10 mouse cellular contexts compared by ENCODE assay signal in genomic region chr3:87972776-87973175, GRCm38 (mm10). TPM values are rescaled to one million over a fixed set of nuclear protein-coding genes. Genes with fewer than 3 reads are reported as not detected.
DNase-seq lines count a peak whose midpoint lies in the region; ATAC-seq and TF ChIP-seq lines count a peak whose summit lies in the region.
"Had no signal": no experiment of that assay in that cellular context is flagged by ENCODE, and none has a peak within 500 bp of the region (broad histone marks: within the 10 kb centered on the region; RNA-seq: fewer than 3 reads in every experiment).

No protein-coding gene starts in this region.

- peak overlapping the region; percentile 82 for H3K9ac ChIP-seq in kidney, embryonic 14.5 days (ENCODE audit: low read depth, low read length)
- peak overlapping the region; percentile 92 for H3K9ac ChIP-seq in neural tube, embryonic 12.5 days

- H3K9me3 ChIP-seq in kidney, embryonic 14.5 days (ENCODE audit: control insufficient read depth, low read length): no peaks in the 10 kb centered on the region
- H3K9me3 ChIP-seq in limb, embryonic 10.5 days (replicated peaks): no peaks in the 10 kb centered on the region
- no peaks in the 10 kb centered on the region for H3K9me3 ChIP-seq in neural tube, embryonic 12.5 days

- H3K27me3 ChIP-seq in kidney, embryonic 14.5 days (ENCODE audit: control insufficient read depth, insufficient read depth, low read length): no peaks in the 10 kb centered on the region; the same call in 1 of the 2 replicates
- peaks cover 40% of the 10 kb centered on the region for H3K27me3 ChIP-seq in limb, embryonic 10.5 days (ENCODE audit: low read depth, poor library complexity, severe bottlenecking)
- no peaks in the 10 kb centered on the region for H3K27me3 ChIP-seq in neural tube, embryonic 12.5 days (replicated peaks)

- WGBS in kidney, embryonic 14.5 days: 24% methylated on average over 5 of the region's 5 CpGs
- 25% methylated on average over 5 of the region's 5 CpGs for WGBS in limb, embryonic 10.5 days
- WGBS in neural tube, embryonic 12.5 days: 17% methylated on average over 5 of the region's 5 CpGs

- peaks cover 16% of the 10 kb centered on the region for H3K36me3 ChIP-seq in kidney, embryonic 14.5 days (ENCODE audit: control insufficient read depth, insufficient read depth, low read length)
- peaks cover 17% of the 10 kb centered on the region for H3K36me3 ChIP-seq in limb, embryonic 10.5 days
- H3K36me3 ChIP-seq in neural tube, embryonic 12.5 days: peaks cover 25% of the 10 kb centered on the region

- H3K4me2 ChIP-seq in kidney, embryonic 14.5 days (replicated peaks; ENCODE audit: low read depth, low read length): peak overlapping the region; percentile 96
- peak overlapping the region; percentile 94 for H3K4me2 ChIP-seq in neural tube, embryonic 12.5 days (replicated peaks)

- no peak for DNase-seq in kidney, postnatal 14 days
- DNase-seq in limb, embryonic 10.5 days (ENCODE audit: low spot score): no peak
- no peak for DNase-seq in adrenal gland, postnatal 25 days
- no peak for DNase-seq in adrenal gland, postnatal 10 days
- no peak for DNase-seq in thymus, postnatal 10 days (ENCODE audit: low spot score in 2 of 2)
- DNase-seq: cerebellum, adult 2 months; kidney, postnatal 36 days had no signal

- peaks cover 38% of the 10 kb centered on the region for H3K4me1 ChIP-seq in kidney, embryonic 14.5 days (ENCODE audit: control insufficient read depth, insufficient read depth, low read length)
- peaks cover 13% of the 10 kb centered on the region for H3K4me1 ChIP-seq in embryonic fibroblast, embryonic 13.5 days (ENCODE audit: control insufficient read depth, insufficient read depth, low read length)
- H3K4me1 ChIP-seq in limb, embryonic 10.5 days: peaks cover 48% of the 10 kb centered on the region
- H3K4me1 ChIP-seq in neural tube, embryonic 12.5 days: peaks cover 51% of the 10 kb centered on the region

- no peak for TF ChIP-seq CTCF in embryonic fibroblast, embryonic 13.5 days (IDR thresholded peaks at IDR 0.05; ENCODE audit: borderline replicate concordance, insufficient read depth, low read length)

- H3K27ac ChIP-seq in kidney, embryonic 14.5 days (ENCODE audit: low read depth, low read length): peak overlapping the region; percentile 48; the same call in 1 of the 2 replicates
- no peak overlapping the region for H3K27ac ChIP-seq in embryonic fibroblast, embryonic 13.5 days (ENCODE audit: insufficient read depth, low read length)
- 0 out of 2 replicates have a peak overlapping the region, but pooled peaks have one; percentile 86 for H3K27ac ChIP-seq in limb, embryonic 10.5 days
- peak overlapping the region; percentile 75 for H3K27ac ChIP-seq in neural tube, embryonic 12.5 days

- peak overlapping the region; percentile 71 for H3K4me3 ChIP-seq in kidney, embryonic 14.5 days (ENCODE audit: low read length)
- peak overlapping the region; percentile 77 for H3K4me3 ChIP-seq in embryonic fibroblast, embryonic 13.5 days (ENCODE audit: insufficient read depth, low read length)
- H3K4me3 ChIP-seq in limb, embryonic 10.5 days: peak overlapping the region; percentile 59
- H3K4me3 ChIP-seq in neural tube, embryonic 12.5 days: peak overlapping the region; percentile 78

- no peak for TF ChIP-seq POLR2A in embryonic fibroblast, embryonic 13.5 days (IDR thresholded peaks at IDR 0.05; ENCODE audit: low read depth, low read length)

- ATAC-seq in kidney, embryonic 14.5 days (ENCODE audit: low FRiP score, low TSS enrichment): no peak
- ATAC-seq in neural tube, embryonic 12.5 days (ENCODE audit: low FRiP score, low read depth): no peak

RNA-seq across cellular contexts. Expression of gene Nes, which starts 1.9 kb away (rescaled TPM):
- polyA plus RNA-seq in kidney, embryonic 14.5 days (2014; fragmentation: Nextera tagmentation; extraction: Ambion mirVana): 14.8 and 26.1 TPM in 2 replicates
- 25.7 and 71.2 TPM in 2 replicates for polyA plus RNA-seq in embryonic fibroblast, embryonic 13.5 days (2011; ENCODE audit: insufficient read length, low read depth, missing spikeins)
- polyA plus RNA-seq in limb, embryonic 10.5 days (2016; fragmentation: Nextera tagmentation; extraction: Ambion mirVana): 13.5 and 14.6 TPM in 2 replicates
- 140 and 169 TPM in 2 replicates for polyA plus RNA-seq in neural tube, embryonic 12.5 days (2016; fragmentation: Nextera tagmentation; extraction: Ambion mirVana)
- total RNA-seq in adrenal gland, postnatal 25 days (2021): 8.7 and 9.3 TPM in 2 replicates
- total RNA-seq in adrenal gland, postnatal 10 days (2021): 10 to 100 TPM; 17.7 to 23.3 TPM

RNA-seq across cellular contexts. Expression of gene Crabp2, which starts 24.3 kb away (rescaled TPM):
- 113 and 169 TPM in 2 replicates for polyA plus RNA-seq in kidney, embryonic 14.5 days (2014; fragmentation: Nextera tagmentation; extraction: Ambion mirVana)
- polyA plus RNA-seq in embryonic fibroblast, embryonic 13.5 days (2011; ENCODE audit: insufficient read length, low read depth, missing spikeins): 80.0 and 99.8 TPM in 2 replicates
- 944 and 1,066 TPM in 2 replicates for polyA plus RNA-seq in limb, embryonic 10.5 days (2016; fragmentation: Nextera tagmentation; extraction: Ambion mirVana)
- polyA plus RNA-seq in neural tube, embryonic 12.5 days (2016; fragmentation: Nextera tagmentation; extraction: Ambion mirVana): 372 and 405 TPM in 2 replicates
- not detected in 2 replicates for total RNA-seq in adrenal gland, postnatal 25 days (2021)
- under 1 TPM; 0.48 to 0.76 TPM for total RNA-seq in adrenal gland, postnatal 10 days (2021)

RNA-seq across cellular contexts. Expression of gene Bcan, which starts 27.3 kb away (rescaled TPM):
- polyA plus RNA-seq in kidney, embryonic 14.5 days (2014; fragmentation: Nextera tagmentation; extraction: Ambion mirVana): not detected in 2 replicates
- polyA plus RNA-seq in embryonic fibroblast, embryonic 13.5 days (2011; ENCODE audit: insufficient read length, low read depth, missing spikeins): 0.61 TPM in 1 of 2 replicates, not detected in the other
- not detected in 2 replicates for polyA plus RNA-seq in limb, embryonic 10.5 days (2016; fragmentation: Nextera tagmentation; extraction: Ambion mirVana)
- 2.4 and 4.1 TPM in 2 replicates for polyA plus RNA-seq in neural tube, embryonic 12.5 days (2016; fragmentation: Nextera tagmentation; extraction: Ambion mirVana)
- 62.8 and 74.9 TPM in 2 replicates for total RNA-seq in adrenal gland, postnatal 25 days (2021)
- 10 to 100 TPM; 18.7 to 20.0 TPM for total RNA-seq in adrenal gland, postnatal 10 days (2021)

RNA-seq across cellular contexts. Expression of gene Rrnad1, which starts 42.3 kb away (rescaled TPM):
- polyA plus RNA-seq in kidney, embryonic 14.5 days (2014; fragmentation: Nextera tagmentation; extraction: Ambion mirVana): 19.3 and 21.6 TPM in 2 replicates
- 11.4 and 12.0 TPM in 2 replicates for polyA plus RNA-seq in embryonic fibroblast, embryonic 13.5 days (2011; ENCODE audit: insufficient read length, low read depth, missing spikeins)
- 21.1 and 21.7 TPM in 2 replicates for polyA plus RNA-seq in limb, embryonic 10.5 days (2016; fragmentation: Nextera tagmentation; extraction: Ambion mirVana)
- polyA plus RNA-seq in neural tube, embryonic 12.5 days (2016; fragmentation: Nextera tagmentation; extraction: Ambion mirVana): 22.2 TPM in 2 replicates
- total RNA-seq in adrenal gland, postnatal 25 days (2021): 17.9 and 24.1 TPM in 2 replicates
- total RNA-seq in adrenal gland, postnatal 10 days (2021): 10 to 100 TPM; 12.4 to 16.3 TPM

RNA-seq across cellular contexts. Expression of gene Isg20l2, which starts 42.7 kb away (rescaled TPM):
- polyA plus RNA-seq in kidney, embryonic 14.5 days (2014; fragmentation: Nextera tagmentation; extraction: Ambion mirVana): 34.6 and 45.5 TPM in 2 replicates
- polyA plus RNA-seq in embryonic fibroblast, embryonic 13.5 days (2011; ENCODE audit: insufficient read length, low read depth, missing spikeins): 41.6 and 54.7 TPM in 2 replicates
- polyA plus RNA-seq in limb, embryonic 10.5 days (2016; fragmentation: Nextera tagmentation; extraction: Ambion mirVana): 84.8 and 86.0 TPM in 2 replicates
- polyA plus RNA-seq in neural tube, embryonic 12.5 days (2016; fragmentation: Nextera tagmentation; extraction: Ambion mirVana): 60.7 and 64.1 TPM in 2 replicates
- 22.7 and 22.8 TPM in 2 replicates for total RNA-seq in adrenal gland, postnatal 25 days (2021)
- 10 to 100 TPM; 22.9 to 24.3 TPM for total RNA-seq in adrenal gland, postnatal 10 days (2021)
